Mouse (Mus musculus): ENCODE data around the gene Kcnq5.

DNA sequence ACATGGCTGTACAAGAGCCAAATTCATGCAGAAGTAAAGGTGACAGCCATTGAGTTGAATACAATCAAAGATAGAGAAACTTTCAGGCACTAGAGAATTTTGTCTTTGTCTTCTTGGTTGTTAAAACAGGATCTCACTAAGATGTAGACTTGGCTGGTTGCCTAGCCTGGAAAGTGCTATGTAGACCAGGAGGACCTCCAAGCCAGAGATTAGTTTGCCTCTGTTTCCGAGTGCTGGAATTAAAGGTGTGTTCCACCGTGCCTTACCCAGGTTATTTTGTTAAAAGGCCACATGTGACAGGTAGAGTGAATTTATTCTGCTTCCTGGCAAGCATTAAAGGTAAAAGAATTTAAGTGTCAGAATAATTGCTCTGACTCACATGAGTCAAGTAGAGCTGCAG is 271.3 kb downstream of the Kcnq5 start:
- TF ChIP-seq CTCF (conservative IDR thresholded peaks at IDR 0.05; ENCODE audit: insufficient read depth, insufficient read length, low read depth, low read length), result no peak
- TF ChIP-seq POLR2A (IDR thresholded peaks at IDR 0.05; ENCODE audit: low read depth, low read length), result no peak

Measured in kidney, adult 2 months (tissue).